In the genomic region with DNA sequence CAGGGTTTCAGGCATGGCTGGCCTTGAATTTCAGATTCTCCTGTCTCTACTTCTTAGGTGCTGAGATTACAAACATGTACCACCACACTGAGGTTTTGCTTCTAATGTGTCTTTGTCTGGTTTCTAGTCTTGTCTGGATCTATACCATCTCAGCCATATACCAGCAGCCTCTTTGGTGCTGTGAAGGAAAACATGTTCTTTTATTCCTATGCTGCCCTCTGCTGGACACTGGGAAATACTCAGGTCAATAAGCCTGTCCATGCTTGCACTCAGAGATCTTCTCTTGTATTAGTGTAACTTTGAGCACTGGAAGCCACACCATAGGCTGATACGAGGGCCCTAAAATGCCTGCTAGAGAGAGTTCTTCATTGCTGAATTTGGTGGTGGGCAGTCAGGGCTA, we compare ENCODE assay signal across 9 mouse cellular contexts. TPM values are rescaled to one million over a fixed set of nuclear protein-coding genes. Genes with fewer than 3 reads are reported as not detected.
DNase-seq lines count a peak whose midpoint lies in the region.
"Had no signal": no experiment of that assay in that cellular context is flagged by ENCODE, and none has a peak within 500 bp of the region (broad histone marks: within the 10 kb centered on the region; RNA-seq: fewer than 3 reads in every experiment).

No protein-coding gene starts in this region.

- no peaks in the 10 kb centered on the region for H3K27me3 ChIP-seq in heart, embryonic 10.5 days (ENCODE audit: insufficient read depth, poor library complexity, severe bottlenecking)

- no peaks in the 10 kb centered on the region for H3K36me3 ChIP-seq in heart, embryonic 10.5 days

- no peak overlapping the region for H3K4me3 ChIP-seq in heart, embryonic 10.5 days

- WGBS in heart, embryonic 10.5 days = 51% methylated on average over 1 of the region's 1 CpGs

- no peaks in the 10 kb centered on the region for H3K9me3 ChIP-seq in heart, embryonic 10.5 days

- DNase-seq in heart, adult 18-20 months = peak; percentile 46 to 79
- DNase-seq in heart, embryonic 10.5 days (ENCODE audit: low spot score) = no peak
- DNase-seq in urinary bladder, postnatal 25 days (ENCODE audit: low spot score) = peak; percentile 27
- DNase-seq in urinary bladder, adult 2 months (ENCODE audit: low spot score) = no peak
- DNase-seq in embryo, embryonic 9.5 days (ENCODE audit: extremely low spot score) = peak; percentile 26
- peak; percentile 60 for DNase-seq in kidney, postnatal 10 days
- DNase-seq in lung, adult 18-20 months = peak; percentile 24 to 59
- no peak for DNase-seq in spleen, postnatal 36 days (ENCODE audit: low spot score in 2 of 2)

- H3K4me1 ChIP-seq in heart, embryonic 10.5 days = no peaks in the 10 kb centered on the region

- no peak overlapping the region for H3K27ac ChIP-seq in heart, embryonic 10.5 days

RNA-seq across cellular contexts. Expression of gene Ces1c, which starts 9.6 kb away (rescaled TPM):
- total RNA-seq in heart, adult 18-20 months (2021) = not detected
- not detected in 2 replicates for polyA plus RNA-seq in heart, embryonic 10.5 days (2016; fragmentation: Nextera tagmentation; extraction: Ambion mirVana)
- polyA plus RNA-seq in urinary bladder, adult 2 months (2012; rRNA removed) = not detected in 2 replicates

RNA-seq across cellular contexts. Expression of gene Ces1d, which starts 56.9 kb away (rescaled TPM):
- total RNA-seq in heart, adult 18-20 months (2021) = 100 to 1,000 TPM; 229 to 343 TPM
- polyA plus RNA-seq in heart, embryonic 10.5 days (2016; fragmentation: Nextera tagmentation; extraction: Ambion mirVana) = 0.70 TPM in 1 of 2 replicates, not detected in the other
- polyA plus RNA-seq in urinary bladder, adult 2 months (2012; rRNA removed) = 11.4 and 35.7 TPM in 2 replicates
- total RNA-seq: ES-E14 had no signal

Comparison
In these comparisons a context has a peak if more than half of its experiments do, and no peak if none do; other contexts are left out.
1. DNase-seq: peak in heart, adult 18-20 months (2 of 2), urinary bladder, postnatal 25 days (single experiment), embryo, embryonic 9.5 days (single experiment), kidney, postnatal 10 days (single experiment) and lung, adult 18-20 months (2 of 2); none in heart, embryonic 10.5 days (single experiment), urinary bladder, adult 2 months (single experiment) and spleen, postnatal 36 days (0 of 2).